Mouse (Mus musculus): Measurements from ENCODE around the gene Sphk1. TPM values are rescaled to one million over a fixed set of nuclear protein-coding genes. Genes with fewer than 3 reads are reported as not detected.
"Not testable (repeated sequence)": the region's sequence is repeated elsewhere in the genome, so short reads cannot be mapped to it uniquely, and the experiment has no call there.

Sphk1 gene
- 1 to 10 TPM; 4.3 to 5.2 TPM for total RNA-seq (2021)

DNA sequence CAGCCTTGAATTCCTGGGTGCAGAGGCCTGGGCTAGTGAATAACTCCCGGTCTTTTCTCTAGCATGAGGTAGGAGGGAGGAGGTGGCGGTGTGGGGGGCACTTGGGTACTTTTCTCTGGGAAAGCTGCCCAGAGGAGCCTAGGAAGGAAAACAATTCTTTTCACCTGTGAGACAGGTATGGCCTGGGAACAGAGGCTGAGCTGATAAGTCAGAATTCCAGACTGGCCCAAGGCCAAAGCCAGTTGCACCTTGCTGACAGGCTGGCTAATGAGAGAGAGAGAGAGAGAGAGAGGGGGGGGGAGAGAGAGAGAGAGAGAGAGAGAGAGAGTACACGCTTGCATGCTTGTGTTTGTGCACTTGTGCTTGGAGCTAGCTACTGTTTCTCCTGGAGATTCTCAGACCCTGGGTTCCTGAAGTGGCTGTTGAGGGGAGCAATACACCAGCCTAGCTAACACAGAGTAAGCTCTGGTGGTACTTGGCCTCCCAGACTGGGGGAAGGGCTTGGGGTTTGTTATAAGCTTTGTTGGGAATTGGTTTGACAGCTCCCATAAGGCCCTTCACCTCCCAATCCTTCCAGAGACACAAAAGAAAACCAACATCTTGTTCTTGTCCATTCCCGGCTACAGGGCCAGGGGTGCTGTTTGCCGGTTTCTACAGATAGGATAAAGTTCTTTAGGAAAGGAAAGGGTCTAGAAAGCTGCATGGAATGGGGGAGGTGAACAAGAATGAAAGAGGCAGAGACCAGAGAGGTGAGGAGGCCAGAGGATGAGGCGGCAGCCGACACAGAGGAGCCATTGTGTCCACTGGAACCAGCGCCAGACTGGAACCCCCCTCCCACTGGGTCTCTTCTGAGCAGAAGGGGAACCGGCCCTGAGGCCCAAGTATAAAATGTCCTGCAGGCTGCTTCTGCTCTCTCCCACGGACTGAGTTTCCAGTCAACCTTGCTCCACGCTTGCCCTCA lies at the start of gene Sphk1:
Gene Sphk1 (plus strand): TSS at position 739 of the 961 bp plus-strand sequence.
- no peak for DNase-seq (ENCODE audit: extremely low spot score in 1 of 2, low spot score in 2 of 2)

DNA sequence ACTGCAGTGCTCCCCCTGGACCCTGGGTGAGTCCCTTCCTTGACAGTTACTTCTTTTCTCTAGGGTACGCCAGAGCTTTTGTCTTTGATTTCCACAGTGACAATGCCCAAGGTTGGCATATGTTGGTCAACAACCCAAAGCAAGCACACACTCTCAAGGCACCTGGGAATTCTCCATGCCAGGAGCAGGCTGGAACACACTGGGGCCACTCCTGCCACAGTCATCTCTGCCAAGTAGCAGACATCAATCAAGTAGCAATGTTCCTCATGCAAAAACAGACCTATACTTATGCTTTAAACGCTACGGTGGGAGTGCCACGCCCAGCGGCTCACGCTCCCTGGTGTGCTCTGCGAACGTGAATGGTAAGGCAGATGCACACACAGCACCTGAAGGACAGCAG lies 49.8 kb upstream of the Sphk1 start:
- no peak for DNase-seq (ENCODE audit: extremely low spot score in 1 of 2, low spot score in 2 of 2)
- intact Hi-C loops (cut with DNase I): no loop called here

More for the DNA sequence above, at the start of gene Sphk1:
- intact Hi-C loops (cut with DNase I): loop anchor here (5.0 kb wide), 1 partner anchor 33 kb away; no protein-coding TSS in a partner anchor

DNA sequence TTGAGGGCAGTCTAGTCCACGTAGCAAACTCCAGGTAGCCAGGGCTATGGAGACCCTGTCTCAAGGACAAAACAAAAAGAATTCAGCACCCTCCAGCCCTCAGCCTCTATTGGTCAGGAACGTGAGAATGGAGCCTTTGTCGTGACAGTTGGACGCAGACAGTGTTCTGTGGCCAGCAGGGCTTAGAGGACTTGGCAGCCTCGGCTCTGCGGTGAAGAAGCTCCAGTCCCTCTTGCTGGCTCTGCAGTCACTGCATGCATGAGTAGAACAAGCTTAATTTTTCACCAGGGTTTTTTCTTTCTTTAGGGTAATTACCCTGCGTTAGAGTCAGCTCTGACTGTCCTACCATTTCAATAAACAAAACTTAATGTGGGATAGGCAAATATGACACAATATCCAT lies 48.9 kb upstream of the Sphk1 start:
- intact Hi-C loops (cut with DNase I): no loop called here
- no peak for DNase-seq (ENCODE audit: extremely low spot score in 1 of 2, low spot score in 2 of 2)

DNA sequence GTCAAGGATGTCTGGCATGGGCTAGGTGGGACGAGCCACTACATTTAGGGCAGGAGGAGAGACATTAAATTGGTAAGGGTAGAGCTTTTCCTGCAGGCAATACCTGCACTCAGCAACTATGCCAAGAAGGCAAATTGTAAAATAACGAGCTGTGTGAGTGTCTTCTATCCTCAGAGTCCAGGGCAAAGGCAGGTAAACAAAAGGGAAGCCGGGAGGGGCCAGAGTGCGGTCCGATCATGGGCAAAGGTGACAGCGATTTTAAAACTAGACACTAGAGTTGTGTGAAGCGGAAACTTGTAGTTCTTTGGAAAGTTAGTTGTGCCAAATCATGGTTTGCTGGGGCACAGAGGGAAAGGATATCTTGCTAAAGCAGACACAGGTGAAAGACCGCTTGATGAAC lies 46.5 kb upstream of the Sphk1 start:
- intact Hi-C loops (cut with DNase I): no loop called here
- no peak for DNase-seq (ENCODE audit: extremely low spot score in 1 of 2, low spot score in 2 of 2)

DNA sequence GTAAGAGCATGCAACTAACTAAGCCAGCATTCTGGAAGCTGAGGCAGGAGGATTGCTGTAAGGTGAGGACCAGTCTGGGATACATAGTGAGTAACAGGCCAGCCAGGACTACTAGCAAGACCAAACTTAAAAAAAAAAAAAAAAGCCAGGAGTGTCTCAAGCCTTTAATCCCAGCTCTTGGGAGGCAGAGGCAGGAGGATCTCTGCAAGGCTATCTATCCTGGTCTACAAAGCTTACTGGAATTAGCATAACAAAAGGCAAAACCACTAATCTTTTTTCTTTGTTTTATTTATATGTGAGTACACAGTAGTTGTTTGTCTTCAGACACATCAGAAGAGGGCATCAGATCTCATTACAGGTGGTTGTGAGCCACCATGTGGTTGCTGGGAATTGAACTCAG lies 42.5 kb upstream of the Sphk1 start:
- intact Hi-C loops (cut with DNase I): no loop called here
- DNase-seq (ENCODE audit: extremely low spot score in 1 of 2, low spot score in 2 of 2): no peak

DNA sequence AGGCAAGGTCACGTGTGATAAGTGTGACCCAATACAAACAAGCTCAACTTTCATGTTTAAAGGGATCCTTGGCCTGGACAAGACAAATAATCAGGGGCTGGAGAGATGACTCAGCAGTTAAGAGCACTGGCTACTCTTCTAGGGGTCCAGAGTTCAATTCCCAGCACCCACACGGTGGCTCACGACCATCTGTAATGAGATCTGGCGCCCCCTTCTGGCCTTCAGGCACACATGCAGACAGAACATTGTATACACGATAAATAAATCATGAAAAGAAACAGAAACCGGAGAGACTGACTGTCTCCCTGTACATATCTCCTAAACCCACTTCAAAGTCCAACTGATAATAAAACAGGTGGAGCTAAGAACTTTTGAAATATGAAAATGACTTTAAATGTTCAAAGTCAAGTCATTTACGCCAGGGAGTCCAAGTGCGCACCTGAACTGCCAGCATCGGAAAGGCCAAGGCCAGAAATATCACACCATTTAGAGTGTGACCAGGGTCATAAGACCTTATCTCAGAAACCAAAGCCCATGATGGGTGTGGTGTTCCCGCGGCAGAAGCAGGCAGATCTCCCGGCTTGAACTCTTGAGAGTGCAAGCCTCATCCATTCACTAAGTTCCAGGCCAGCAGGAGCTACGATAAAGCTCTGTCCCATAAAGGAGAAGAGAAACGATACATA lies 41.9 kb upstream of the Sphk1 start:
- intact Hi-C loops (cut with DNase I): no loop called here
- no peak for DNase-seq (ENCODE audit: extremely low spot score in 1 of 2, low spot score in 2 of 2)

DNA sequence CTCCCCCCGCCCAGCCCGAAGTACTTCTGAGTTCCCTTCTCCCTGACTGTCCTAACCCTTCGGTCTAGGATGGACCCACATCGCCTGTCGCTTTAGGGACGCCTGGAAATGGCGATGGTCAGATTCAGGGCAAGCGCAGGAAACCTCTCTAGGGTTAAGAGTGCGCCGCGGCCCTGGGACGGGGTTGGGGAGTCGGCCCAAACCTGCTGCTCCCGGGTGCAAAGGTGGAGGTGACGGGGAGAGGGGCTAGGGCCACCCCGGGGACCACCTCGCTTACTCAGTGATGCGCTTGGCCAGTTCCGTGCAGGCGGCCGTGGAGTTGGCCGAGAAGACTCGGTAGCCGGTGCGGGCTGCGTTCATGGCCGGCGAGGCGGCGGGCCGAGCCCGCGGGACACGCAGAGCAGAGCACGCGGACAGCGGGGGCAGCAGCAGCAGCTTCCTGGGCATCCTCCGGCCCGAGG lies 40.9 kb upstream of the Sphk1 start:
- intact Hi-C loops (cut with DNase I): loop anchor here (10.0 kb wide), 2 partner anchors 135 to 325 kb away; partner anchors contain the start of gene Rhbdf2
- no peak for DNase-seq (ENCODE audit: extremely low spot score in 1 of 2, low spot score in 2 of 2)

DNA sequence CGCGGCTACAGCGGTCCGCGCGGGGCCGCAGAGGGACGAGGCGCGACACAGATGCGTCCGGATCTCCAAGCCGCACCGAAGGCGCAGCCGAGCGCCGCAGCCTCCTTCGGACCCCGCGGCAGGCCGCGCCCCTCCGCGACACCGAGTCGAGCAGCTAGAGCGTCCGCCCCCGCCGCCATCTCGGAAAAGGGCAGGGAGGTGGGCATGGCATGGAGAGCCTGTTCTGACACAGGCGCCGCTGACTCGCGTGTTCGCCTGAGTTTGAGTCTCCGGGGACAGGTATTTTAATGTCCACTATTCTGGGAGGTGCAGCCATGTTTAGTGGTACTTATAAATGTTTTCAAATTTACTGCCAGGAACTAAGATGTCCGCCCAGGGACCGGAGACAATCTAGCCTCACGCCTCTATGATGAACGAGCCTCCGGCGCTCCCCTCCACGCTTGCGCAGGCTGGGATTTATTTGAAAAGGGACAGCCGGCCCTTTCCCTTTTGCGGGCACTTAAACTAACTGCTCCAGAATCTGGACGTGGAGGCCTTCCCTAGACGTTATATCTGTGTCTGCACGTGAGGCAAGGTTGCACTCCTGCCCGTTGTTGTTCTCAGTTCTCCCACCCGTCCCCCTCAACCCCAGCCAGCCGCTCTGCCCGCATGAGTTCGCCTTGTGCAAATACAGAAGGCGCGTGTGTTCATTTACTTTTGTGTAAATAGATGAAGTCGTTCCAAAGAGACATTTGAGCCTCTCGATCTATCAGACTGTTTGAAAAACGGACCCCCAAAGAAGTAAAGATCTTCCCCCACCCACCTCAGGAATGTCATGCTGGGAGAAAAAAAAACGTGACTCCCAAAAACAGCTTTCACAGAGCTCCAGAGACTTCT lies 40.3 kb upstream of the Sphk1 start:
- DNase-seq (ENCODE audit: extremely low spot score in 1 of 2, low spot score in 2 of 2): peak; percentile 77 to 94
- intact Hi-C loops (cut with DNase I): loop anchor here (10.0 kb wide), 2 partner anchors 134 to 324 kb away; partner anchors contain the start of gene Rhbdf2

DNA sequence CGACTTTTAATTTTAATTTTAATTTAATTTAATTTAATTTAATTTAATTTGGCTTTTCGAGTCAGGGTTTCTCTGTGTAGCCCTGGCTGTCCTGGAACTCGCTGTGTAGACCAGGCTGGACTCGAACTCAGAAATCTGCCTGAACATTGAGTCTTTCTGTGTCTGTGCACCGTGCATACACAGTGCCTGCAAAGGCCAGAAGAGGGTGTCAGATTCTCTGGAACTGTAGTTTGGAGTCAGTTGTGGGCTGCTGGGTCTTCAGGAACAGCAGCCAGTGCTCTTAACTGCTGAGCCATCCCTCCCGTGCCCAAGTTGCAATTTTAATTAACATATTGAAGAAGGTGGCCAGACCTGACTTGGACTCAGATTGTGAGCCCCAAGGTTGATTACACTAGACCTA lies 39.4 kb upstream of the Sphk1 start:
- DNase-seq (ENCODE audit: extremely low spot score in 1 of 2, low spot score in 2 of 2): no peak
- intact Hi-C loops (cut with DNase I): loop anchor here (10.0 kb wide), 2 partner anchors 133 to 323 kb away; partner anchors contain the start of gene Rhbdf2

DNA sequence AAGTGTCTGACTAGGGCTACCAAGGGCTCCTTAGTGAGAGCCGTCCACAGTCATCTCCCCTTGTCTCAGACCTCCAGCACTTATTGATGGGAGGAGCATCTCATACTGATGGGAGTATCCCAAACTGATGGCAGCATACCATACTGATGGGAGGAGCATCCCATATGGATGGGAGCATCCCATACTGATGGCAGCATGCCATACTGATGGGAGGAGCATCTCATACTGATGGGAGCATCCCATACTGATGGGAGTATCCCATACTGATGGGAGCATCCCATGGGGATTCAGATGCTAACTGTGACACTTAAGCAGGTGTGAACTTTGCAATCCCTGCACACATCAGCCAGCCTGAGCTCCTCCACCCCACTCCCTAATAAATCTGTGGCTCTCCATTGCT lies 38.2 kb upstream of the Sphk1 start:
- DNase-seq (ENCODE audit: extremely low spot score in 1 of 2, low spot score in 2 of 2): not testable (repeated sequence)
- intact Hi-C loops (cut with DNase I): loop anchor here (10.0 kb wide), 2 partner anchors 132 to 322 kb away; partner anchors contain the start of gene Rhbdf2

DNA sequence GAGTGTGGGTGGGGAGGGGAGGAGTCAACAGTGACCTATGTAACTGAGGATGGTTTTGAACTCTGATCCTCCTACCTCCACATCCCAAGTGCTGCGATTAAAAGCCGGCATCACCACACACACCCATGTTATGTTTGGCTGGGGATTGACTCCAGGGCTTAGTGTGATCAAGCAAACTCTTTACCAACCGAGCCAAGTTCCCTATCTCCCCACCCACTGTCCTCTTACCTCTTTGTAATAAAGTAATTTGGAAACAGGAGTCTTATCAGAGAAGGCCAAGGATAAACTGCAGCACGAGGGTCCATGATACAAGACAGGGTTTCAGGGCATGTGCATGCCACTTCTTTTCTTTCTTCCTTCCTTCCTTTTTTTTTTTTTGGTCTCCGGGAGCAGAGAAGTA lies 37.5 kb upstream of the Sphk1 start:
- intact Hi-C loops (cut with DNase I): loop anchor here (10.0 kb wide), 2 partner anchors 132 to 322 kb away; partner anchors contain the start of gene Rhbdf2
- no peak for DNase-seq (ENCODE audit: extremely low spot score in 1 of 2, low spot score in 2 of 2)

DNA sequence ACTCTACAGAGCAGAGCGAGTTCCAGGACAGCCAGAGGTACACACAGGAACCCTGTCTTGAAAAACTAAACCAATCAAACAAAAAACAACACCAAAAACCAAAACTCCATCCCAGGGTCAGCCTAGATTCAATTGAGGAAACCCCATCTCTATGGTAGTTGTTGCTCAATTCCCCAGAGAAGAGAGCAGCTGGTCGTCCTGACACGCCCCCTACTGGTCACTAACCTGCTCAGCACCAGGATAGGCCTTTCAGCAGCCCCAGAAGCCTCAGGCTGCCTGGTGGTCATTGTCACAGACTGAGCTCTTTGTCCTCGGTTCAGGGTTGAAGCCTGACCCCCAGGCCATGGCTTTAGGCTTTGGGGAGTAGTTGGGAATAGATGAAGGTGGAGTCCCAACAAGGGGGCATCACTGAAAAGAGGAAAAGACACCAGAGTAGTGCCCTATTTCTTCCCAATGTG lies 36.9 kb upstream of the Sphk1 start, which contains the start of gene Prpsap1:
Gene Prpsap1 (minus strand): TSS at position 408 of the 458 bp plus-strand sequence.
- DNase-seq (ENCODE audit: extremely low spot score in 1 of 2, low spot score in 2 of 2): peak in 1 of 2 experiments; percentile 56

DNA sequence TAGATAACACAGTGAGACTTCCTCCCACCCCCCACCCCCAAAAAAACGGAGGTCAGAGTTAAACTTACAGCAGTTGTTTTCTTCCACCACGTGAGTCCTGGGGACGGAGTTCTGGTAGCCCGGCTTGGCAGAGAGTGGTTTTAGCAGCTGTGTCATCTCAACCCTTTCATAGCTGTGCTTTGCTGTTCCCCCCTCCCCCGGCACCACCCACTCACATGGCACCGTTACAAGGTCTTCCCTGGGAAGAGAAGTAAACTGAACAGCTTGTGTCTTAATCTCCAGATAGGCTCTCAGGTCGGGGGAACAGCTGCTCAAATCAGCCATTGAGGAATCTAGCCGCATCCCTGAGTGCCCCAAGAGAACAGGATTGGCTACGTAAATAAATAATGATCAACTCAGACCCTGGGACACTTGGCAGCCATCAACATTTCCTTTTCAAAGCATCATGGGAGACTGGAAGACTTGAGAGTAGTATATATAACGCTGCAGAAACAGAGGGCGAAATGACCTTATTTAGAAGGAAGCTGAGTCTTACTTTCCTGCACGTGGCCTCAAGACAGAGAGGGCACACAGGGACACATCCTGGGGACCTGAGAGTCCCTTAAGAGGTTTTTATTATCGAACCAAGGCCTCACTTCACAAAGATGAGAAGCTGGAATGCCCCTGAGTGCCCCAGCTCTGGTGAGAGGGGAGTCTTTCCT lies 36.1 kb upstream of the Sphk1 start:
- DNase-seq (ENCODE audit: extremely low spot score in 1 of 2, low spot score in 2 of 2): peak; percentile 52 to 87
- intact Hi-C loops (cut with DNase I): loop anchor here (5.0 to 10.0 kb wide), 3 partner anchors 38 to 320 kb away; partner anchors contain the start of genes Rhbdf2 and Sphk1

More for the DNA sequence above, 36.9 kb upstream of the Sphk1 start, which contains the start of gene Prpsap1:
- intact Hi-C loops (cut with DNase I): loop anchor here (10.0 kb wide), 2 partner anchors 131 to 321 kb away; partner anchors contain the start of gene Rhbdf2

DNA sequence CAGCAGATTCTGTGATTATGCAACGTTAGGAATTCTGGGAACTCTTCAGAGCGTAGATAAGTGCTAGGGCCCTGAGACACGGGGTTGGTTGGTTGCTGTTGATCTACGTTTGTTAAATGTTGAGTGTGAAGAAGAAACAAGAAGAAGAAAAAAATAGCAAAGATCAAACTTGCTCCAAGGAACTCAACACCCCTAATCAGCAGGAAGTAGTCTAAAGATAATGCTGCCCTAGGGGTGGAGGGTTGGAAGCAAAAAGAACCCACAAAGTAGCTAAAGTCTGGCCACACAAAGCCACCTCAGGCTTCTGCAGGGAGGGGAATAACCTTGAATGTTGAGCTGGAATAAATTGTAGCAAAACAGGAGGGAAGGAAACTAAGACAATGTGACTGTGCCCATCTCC lies 33.4 kb upstream of the Sphk1 start:
- intact Hi-C loops (cut with DNase I): loop anchor here (5.0 to 10.0 kb wide), 3 partner anchors 35 to 317 kb away; partner anchors contain the start of genes Rhbdf2 and Sphk1

DNA sequence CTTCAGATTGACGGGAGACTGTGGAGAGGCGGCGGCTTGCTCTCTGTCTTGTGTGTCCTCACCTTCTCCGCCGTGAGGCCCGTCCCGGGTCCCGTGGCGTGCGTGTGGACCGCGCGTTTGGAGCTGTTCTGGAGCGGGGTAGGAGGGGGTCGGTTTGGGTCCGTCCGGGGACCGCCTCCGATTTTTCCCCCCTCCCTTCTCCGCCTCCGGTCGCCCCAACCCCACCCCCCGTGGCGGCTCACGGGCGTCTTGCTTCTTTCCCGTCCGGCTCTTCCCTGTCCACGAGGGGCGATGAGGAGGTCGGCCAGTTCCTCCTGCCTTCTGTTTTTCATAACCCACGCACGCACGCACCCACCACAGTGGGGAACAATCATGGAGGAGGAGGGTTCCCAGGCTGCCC lies 32.1 kb upstream of the Sphk1 start:
- DNase-seq (ENCODE audit: extremely low spot score in 1 of 2, low spot score in 2 of 2): peak in 1 of 2 experiments; percentile 49
- intact Hi-C loops (cut with DNase I): loop anchor here (5.0 to 10.0 kb wide), 3 partner anchors 34 to 316 kb away; partner anchors contain the start of genes Rhbdf2 and Sphk1

More for the DNA sequence above, 33.4 kb upstream of the Sphk1 start:
- no peak for DNase-seq (ENCODE audit: extremely low spot score in 1 of 2, low spot score in 2 of 2)

DNA sequence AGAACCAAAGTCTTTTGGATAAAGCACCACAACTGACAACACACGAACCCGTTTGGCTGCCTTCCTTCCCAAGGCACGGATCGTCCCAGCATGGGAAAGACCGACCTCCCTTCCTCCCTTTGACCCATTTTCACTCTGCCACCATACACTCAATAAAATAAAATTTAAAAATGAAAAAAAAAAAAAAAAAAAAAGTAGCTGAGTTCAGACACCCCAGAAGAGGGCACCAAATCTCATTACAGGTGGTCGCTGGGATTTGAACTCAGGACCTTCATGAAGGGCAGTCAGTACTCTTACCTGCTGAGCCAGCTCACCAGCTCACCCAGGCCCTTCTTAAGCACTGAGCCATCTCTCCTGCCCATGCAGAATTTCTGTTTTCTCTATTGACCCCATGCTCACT lies 31.7 kb upstream of the Sphk1 start:
- intact Hi-C loops (cut with DNase I): loop anchor here (5.0 to 10.0 kb wide), 3 partner anchors 33 to 316 kb away; partner anchors contain the start of genes Rhbdf2 and Sphk1

More for the DNA sequence above, 31.7 kb upstream of the Sphk1 start:
- no peak for DNase-seq (ENCODE audit: extremely low spot score in 1 of 2, low spot score in 2 of 2)

Measured in left cerebral cortex, postnatal 10 days (tissue).